Mouse (Mus musculus) hindbrain, embryonic 12.5 days (tissue): Measurements from ENCODE around the gene Ubd. TPM values are rescaled to one million over a fixed set of nuclear protein-coding genes. Genes with fewer than 3 reads are reported as not detected.
"Not testable (repeated sequence)": the region's sequence is repeated elsewhere in the genome, so short reads cannot be mapped to it uniquely, and the experiment has no call there.

Experiments
- ATAC-seq: fragments of 200-750 bp; cut with Nextera tagmentation; 2 replicates; pipeline ENCODE4 v1.8.0; 2017; ENCODE audit warnings: moderate TSS enrichment; ENCODE audit not compliant: low FRiP score
- H3K27ac ChIP-seq: fragments of 300-500 bp; sonication (generic); 2 replicates; pipeline ENCODE4 v1.5.1; 2016; ENCODE audit warnings: mild to moderate bottlenecking
- H3K27me3 ChIP-seq: fragments of 300-500 bp; sonication (generic); 2 replicates; pipeline ENCODE4 v1.6.1; 2016; ENCODE audit warnings: mild to moderate bottlenecking
- H3K36me3 ChIP-seq: fragments of 300-500 bp; sonication (generic); 2 replicates; pipeline ENCODE4 v1.6.1; 2016; ENCODE audit warnings: mild to moderate bottlenecking
- H3K4me1 ChIP-seq: fragments of 300-500 bp; sonication (generic); 2 replicates; pipeline ENCODE4 v1.6.1; 2016
- H3K4me2 ChIP-seq: fragments of 300-500 bp; sonication (generic); replicated peaks from 2 replicates; pipeline ENCODE4 v1.6.1; 2016; ENCODE audit warnings: mild to moderate bottlenecking
- H3K4me3 ChIP-seq: fragments of 300-500 bp; sonication (generic); 2 replicates; pipeline ENCODE4 v1.5.1; 2016; ENCODE audit warnings: mild to moderate bottlenecking
- H3K9ac ChIP-seq: fragments of 300-500 bp; sonication (generic); 2 replicates; pipeline ENCODE4 v1.6.1; 2016; ENCODE audit warnings: mild to moderate bottlenecking, moderate library complexity
- H3K9me3 ChIP-seq: fragments of 300-500 bp; sonication (generic); replicated peaks from 2 replicates; pipeline ENCODE4 v1.6.1; 2016; ENCODE audit warnings: mild to moderate bottlenecking
- WGBS: fragments of 180-500 bp; shearing (Covaris S2); methylation state at CpG from one replicate; pipeline ENCODE4 v1.1.7; 2016; 5-methylcytosine and 5-hydroxymethylcytosine counted together
- polyA plus RNA-seq: library from polyadenylated mRNA; unstranded; fragments of >200 nt; fragmentation: Nextera tagmentation; extraction: Ambion mirVana; gene quantifications from 2 replicates; pipeline ENCODE4 v1.2.1, GENCODE M21; 2016

Gene Ubd
- polyA plus RNA-seq, 1 experiment from 2014 or later, result not detected

DNA sequence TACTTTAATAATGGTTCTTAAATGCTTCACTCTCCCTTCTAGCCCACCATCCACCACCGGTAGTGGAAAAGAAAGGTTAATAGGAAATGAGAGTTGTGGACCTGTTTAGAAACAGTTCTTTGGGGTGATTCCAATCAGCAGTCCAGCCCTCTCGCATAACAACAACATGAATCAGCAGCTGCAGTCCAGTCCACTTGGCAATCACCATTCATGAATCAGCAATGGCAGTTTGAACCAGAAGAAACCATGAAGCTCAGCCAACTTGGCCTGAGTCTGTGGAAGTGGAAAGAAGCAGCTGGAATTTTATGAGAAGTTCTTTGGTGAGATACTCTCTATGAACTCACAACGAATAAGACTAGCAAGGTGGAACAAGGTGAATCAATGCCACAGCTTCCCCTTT, 24.8 kb downstream of the Ubd start:
- Histone ChIP-seq H3K4me1 (no peaks in the 10 kb centered on the region), H3K9ac (no peak overlapping the region), H3K27me3 (no peaks in the 10 kb centered on the region), H3K9me3 (no peaks in the 10 kb centered on the region), H3K4me2 (no peak overlapping the region), H3K27ac (no peak overlapping the region), H3K4me3 (no peak overlapping the region), H3K36me3 (no peaks in the 10 kb centered on the region)
- ATAC-seq, result no peak
- WGBS, result 92% methylated on average over 3 of the region's 3 CpGs

DNA sequence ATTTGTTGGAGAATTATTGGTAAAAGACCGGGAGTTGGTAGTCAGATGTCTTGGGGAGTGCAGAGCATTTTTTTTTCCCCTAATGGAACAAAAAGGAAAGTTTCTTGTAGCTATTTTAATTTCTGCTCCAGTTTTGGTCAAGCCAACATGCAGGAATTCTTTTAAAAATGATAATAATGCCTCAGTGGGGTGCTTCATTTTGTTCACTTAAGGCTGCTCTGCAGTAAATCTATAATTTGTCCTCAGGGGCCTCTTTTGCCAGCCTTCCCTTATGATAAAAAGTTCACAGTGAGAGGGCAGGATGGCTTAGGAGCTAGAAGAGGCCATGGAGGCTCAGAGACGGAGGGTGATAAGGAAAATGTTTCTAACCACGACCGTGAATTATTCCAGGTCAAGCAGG, 26.2 kb downstream of the Ubd start, which contains the start of gene Olfr96:
Gene Olfr96 (plus strand): TSS at position 301 of the 400 bp plus-strand sequence.
- H3K4me1 ChIP-seq, result no peaks in the 10 kb centered on the region
- no peak within 1 kb of the TSS for H3K9ac ChIP-seq
- no peaks in the 10 kb centered on the region for H3K36me3 ChIP-seq
- no peak within 1 kb of the TSS for H3K4me2 ChIP-seq
- ATAC-seq, result no peak
- H3K27me3 ChIP-seq, result no peaks in the 10 kb centered on the region
- H3K27ac ChIP-seq, result no peak within 1 kb of the TSS
- no peaks in the 10 kb centered on the region for H3K9me3 ChIP-seq
- H3K4me3 ChIP-seq, result no peak within 1 kb of the TSS
- 59% methylated on average over 4 of the region's 4 CpGs for WGBS

DNA sequence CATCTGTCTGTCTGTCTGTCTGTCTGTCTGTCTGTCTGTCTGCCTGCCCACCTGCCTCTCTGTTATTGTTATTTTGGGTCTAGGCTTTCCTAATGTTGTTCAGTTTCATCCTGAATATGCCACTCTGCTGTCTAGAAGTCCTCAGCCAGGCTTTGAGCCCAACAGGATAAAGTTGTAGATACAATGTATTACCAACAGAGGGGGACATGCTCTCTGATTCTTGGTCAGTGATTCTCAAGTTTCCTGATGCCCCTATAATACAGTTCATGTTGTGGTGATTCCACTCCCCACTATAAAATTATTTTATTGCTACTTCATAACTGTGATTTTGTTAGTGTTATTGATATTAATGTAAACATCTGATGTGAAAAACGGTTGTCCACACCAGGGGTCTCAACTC, 28.2 kb downstream of the Ubd start:
- WGBS, result 33% methylated on average over 1 of the region's 1 CpGs
- H3K4me3 ChIP-seq, result no peak overlapping the region
- H3K4me1 ChIP-seq, result no peaks in the 10 kb centered on the region
- no peak overlapping the region for H3K27ac ChIP-seq
- no peaks in the 10 kb centered on the region for H3K27me3 ChIP-seq
- H3K4me2 ChIP-seq, result no peak overlapping the region
- H3K9me3 ChIP-seq, result no peaks in the 10 kb centered on the region
- no peak for ATAC-seq
- no peak overlapping the region for H3K9ac ChIP-seq
- H3K36me3 ChIP-seq, result no peaks in the 10 kb centered on the region

DNA sequence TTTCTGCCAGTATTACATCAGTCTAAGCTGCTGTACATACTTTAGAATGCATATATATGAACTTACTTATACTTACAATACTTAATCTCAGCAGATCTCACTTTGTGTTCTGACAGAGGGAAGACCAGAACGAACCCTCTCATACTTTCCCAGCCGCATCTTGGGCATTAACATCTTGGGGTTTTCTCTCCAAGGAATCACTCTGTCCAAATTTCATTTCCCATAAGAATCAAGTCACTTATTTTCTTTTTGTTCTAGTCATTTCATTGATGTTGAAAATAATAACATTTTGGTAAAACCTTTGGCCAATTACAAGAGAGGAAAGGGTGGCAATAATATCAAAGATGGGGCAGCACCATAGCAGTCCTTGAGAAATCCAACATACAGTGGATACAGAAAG, 43.5 kb downstream of the Ubd start, which contains the start of gene Olfr97:
Gene Olfr97 (minus strand): TSS at position 101 of the 400 bp plus-strand sequence.
- H3K4me3 ChIP-seq, ATAC-seq, H3K27ac ChIP-seq, H3K36me3 ChIP-seq, H3K4me2 ChIP-seq, H3K4me1 ChIP-seq, H3K9me3 ChIP-seq, H3K9ac ChIP-seq, H3K27me3 ChIP-seq: not testable (repeated sequence)
- WGBS, result 92% methylated on average over 2 of the region's 2 CpGs

DNA sequence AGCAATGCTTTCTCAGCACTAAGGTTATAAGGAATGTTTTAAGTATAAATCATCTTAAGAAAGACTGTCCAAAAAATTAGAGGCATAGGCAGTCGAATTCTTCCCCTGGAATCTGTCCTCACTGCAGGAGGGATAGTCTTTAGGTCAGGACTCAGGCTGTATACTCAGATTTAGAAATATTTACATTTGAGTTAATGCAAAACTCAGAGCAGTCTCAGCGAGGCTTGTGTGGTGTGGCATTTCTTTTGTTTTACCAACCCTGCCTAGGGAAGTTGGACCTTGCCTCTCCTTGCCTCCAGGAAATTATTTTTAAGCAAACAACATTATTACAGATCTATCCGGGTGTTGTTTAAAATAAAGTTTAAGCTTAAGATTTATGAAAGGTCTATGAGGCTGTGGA, 48.5 kb downstream of the Ubd start:
- no peaks in the 10 kb centered on the region for H3K27me3 ChIP-seq
- WGBS, result 56% methylated on average over 3 of the region's 3 CpGs

More for the DNA sequence above, 48.5 kb downstream of the Ubd start:
- no peak overlapping the region for H3K9ac ChIP-seq
- no peaks in the 10 kb centered on the region for H3K4me1 ChIP-seq
- H3K36me3 ChIP-seq, result no peaks in the 10 kb centered on the region
- H3K27ac ChIP-seq, result no peak overlapping the region
- no peak overlapping the region for H3K4me3 ChIP-seq
- no peak overlapping the region for H3K4me2 ChIP-seq
- ATAC-seq, result no peak
- no peaks in the 10 kb centered on the region; the same call in 1 of the 2 replicates for H3K9me3 ChIP-seq

Other genes starting within 250 kb of the Ubd start
- 131 and 137 TPM in 2 replicates for gene Ppp1r11, start 242.2 kb upstream of the Ubd start, polyA plus RNA-seq
- gene Znrd1, start 235.3 kb upstream of the Ubd start, polyA plus RNA-seq, result 70.7 and 77.0 TPM in 2 replicates
- gene Znrd1as, start 235.3 kb upstream of the Ubd start, polyA plus RNA-seq, result 5.0 and 6.6 TPM in 2 replicates
- 0.50 TPM in 1 of 2 replicates, not detected in the other for gene 2410137M14Rik, start 212.7 kb upstream of the Ubd start, polyA plus RNA-seq
- 1.6 and 2.3 TPM in 2 replicates for gene H2-M5, start 204.4 kb upstream of the Ubd start, polyA plus RNA-seq
- 208 and 223 TPM in 2 replicates for gene Zfp57, start 192.7 kb upstream of the Ubd start, polyA plus RNA-seq
- 0.85 and 1.3 TPM in 2 replicates for gene Mog, start 170.5 kb upstream of the Ubd start, polyA plus RNA-seq
- gene Gabbr1, start 147.9 kb upstream of the Ubd start, polyA plus RNA-seq, result 41.8 and 42.1 TPM in 2 replicates
- 0.18 TPM in 1 of 2 replicates, not detected in the other for gene Olfr90, start 105.4 kb upstream of the Ubd start, polyA plus RNA-seq
- 0.05 TPM in 1 of 2 replicates, not detected in the other for gene Olfr91, start 95.6 kb upstream of the Ubd start, polyA plus RNA-seq
- gene Olfr92, start 73.8 kb upstream of the Ubd start, polyA plus RNA-seq, result not detected in 2 replicates
- not detected in 2 replicates for gene Olfr93, start 32.4 kb upstream of the Ubd start, polyA plus RNA-seq
- gene Olfr94, start 7.1 kb downstream of the Ubd start, polyA plus RNA-seq, result not detected in 2 replicates
- gene Olfr95, start 19.2 kb downstream of the Ubd start, polyA plus RNA-seq, result not detected in 2 replicates
- not detected in 2 replicates for gene Olfr96, start 26.3 kb downstream of the Ubd start, polyA plus RNA-seq
- not detected in 2 replicates for gene Olfr97, start 43.4 kb downstream of the Ubd start, polyA plus RNA-seq
- gene Olfr98, start 69.9 kb downstream of the Ubd start, polyA plus RNA-seq, result not detected in 2 replicates
- gene H2-M3, start 76.3 kb downstream of the Ubd start, polyA plus RNA-seq, result 0.92 and 0.95 TPM in 2 replicates
- not detected in 2 replicates for gene Olfr99, start 89.6 kb downstream of the Ubd start, polyA plus RNA-seq
- gene Olfr101, start 110.4 kb downstream of the Ubd start, polyA plus RNA-seq, result not detected in 2 replicates
- gene Olfr102, start 123.2 kb downstream of the Ubd start, polyA plus RNA-seq, result not detected in 2 replicates
- not detected in 2 replicates for gene Olfr103, start 145.8 kb downstream of the Ubd start, polyA plus RNA-seq
- not detected in 2 replicates for gene Olfr104-ps, start 165.7 kb downstream of the Ubd start, polyA plus RNA-seq
- gene Olfr105-ps, start 185.1 kb downstream of the Ubd start, polyA plus RNA-seq, result not detected in 2 replicates
- not detected in 2 replicates for gene Olfr106-ps, start 196.5 kb downstream of the Ubd start, polyA plus RNA-seq
- gene Olfr107, start 205.3 kb downstream of the Ubd start, polyA plus RNA-seq, result not detected in 2 replicates